Mouse (Mus musculus) ES-E14 (cell line): ENCODE results near the gene Bicdl1. TPM values are rescaled to one million over a fixed set of nuclear protein-coding genes. Genes with fewer than 3 reads are reported as not detected.

Source experiments
- DNase-seq: peaks from one replicate; pipeline ENCODE4 v3.0.0-alpha.2; 2013; ENCODE audit warnings: low read depth, low spot score
- H3K27ac ChIP-seq: 2 replicates; pipeline ENCODE4 v1.5.1; 2012; ENCODE audit warnings: low read depth, mild to moderate bottlenecking, low read length, moderate library complexity, mixed read lengths; ENCODE audit not compliant: poor library complexity, insufficient read depth, severe bottlenecking
- H3K36me3 ChIP-seq: 2 replicates; pipeline ENCODE4 v1.6.1; 2012; ENCODE audit warnings: mild to moderate bottlenecking, low read length, moderate library complexity, mixed read lengths; ENCODE audit not compliant: control insufficient read depth, poor library complexity, insufficient read depth, severe bottlenecking
- H3K4me1 ChIP-seq, 2 experiments: fragments of 150-350 bp in 1 of 2; sonication (generic) in 1 of 2; 2 replicates each; pipeline ENCODE4 v1.6.1; 2012; ENCODE audit warnings: low read length in 2 of 2, mild to moderate bottlenecking in 1 of 2, mixed read lengths in 1 of 2; ENCODE audit not compliant: control insufficient read depth in 2 of 2, insufficient read depth in 2 of 2, poor library complexity in 1 of 2
- H3K4me3 ChIP-seq, 2 experiments: fragments of 150-350 bp in 1 of 2; sonication (generic) in 1 of 2; 2 replicates each; pipeline ENCODE4 v1.5.1; 2012; ENCODE audit warnings: low read length in 2 of 2, low read depth in 1 of 2, mild to moderate bottlenecking in 1 of 2, mixed read lengths in 1 of 2; ENCODE audit not compliant: insufficient read depth in 1 of 2, poor library complexity in 1 of 2, severe bottlenecking in 1 of 2
- H3K9ac ChIP-seq: 2 replicates; pipeline ENCODE4 v1.6.1; 2012; ENCODE audit warnings: low read depth, mild to moderate bottlenecking, low read length, mixed read lengths; ENCODE audit not compliant: poor library complexity, insufficient read depth, severe bottlenecking
- H3K9me3 ChIP-seq: fragments of 150-350 bp; sonication (generic); 2 replicates; pipeline ENCODE4 v1.6.1; 2012; ENCODE audit warnings: low read depth, mild to moderate bottlenecking, low read length; ENCODE audit not compliant: control insufficient read depth, insufficient read depth
- CHD2 ChIP-seq: IDR thresholded peaks from 2 replicates; pipeline ENCODE4 v1.6.1; 2014; ENCODE audit warnings: mild to moderate bottlenecking, low read depth, low read length, inconsistent platforms
- HCFC1 ChIP-seq: IDR thresholded peaks from 2 replicates; pipeline ENCODE4 v1.6.1; 2012; ENCODE audit warnings: low read length, inconsistent platforms, borderline replicate concordance; ENCODE audit not compliant: insufficient read depth
- MAFK ChIP-seq: IDR thresholded peaks from 2 replicates; pipeline ENCODE4 v1.6.1; 2014; ENCODE audit warnings: mild to moderate bottlenecking, low read depth, low read length, inconsistent platforms; ENCODE audit not compliant: insufficient read depth
- ZC3H11A ChIP-seq: IDR thresholded peaks from 2 replicates; pipeline ENCODE4 v1.6.1; 2012; ENCODE audit warnings: low read depth, mild to moderate bottlenecking, inconsistent platforms, low read length, borderline replicate concordance
- ZNF384 ChIP-seq: IDR thresholded peaks from 2 replicates; pipeline ENCODE4 v1.6.1; 2012; ENCODE audit warnings: low read depth, low read length, inconsistent platforms
- in situ Hi-C, 2 experiments: fragments of 600-800 bp; cut with MboI; formaldehyde crosslinking; loops; one replicate each; pipeline ENCODE4 v1.15.1; 2025; ENCODE audit warnings: low sequenced_read_pairs in 2 of 2, inconsistent platforms in 1 of 2; ENCODE audit not compliant: unreplicated experiment in 2 of 2
- total RNA-seq: library from RNA; depleted of rRNA; stranded (reverse); fragments of 300-350 nt; gene quantifications from 2 replicates; pipeline ENCODE4 v1.2.3, GENCODE M21; 2012

The Bicdl1 gene
- total RNA-seq, 1 experiment = 18.5 TPM

DNA sequence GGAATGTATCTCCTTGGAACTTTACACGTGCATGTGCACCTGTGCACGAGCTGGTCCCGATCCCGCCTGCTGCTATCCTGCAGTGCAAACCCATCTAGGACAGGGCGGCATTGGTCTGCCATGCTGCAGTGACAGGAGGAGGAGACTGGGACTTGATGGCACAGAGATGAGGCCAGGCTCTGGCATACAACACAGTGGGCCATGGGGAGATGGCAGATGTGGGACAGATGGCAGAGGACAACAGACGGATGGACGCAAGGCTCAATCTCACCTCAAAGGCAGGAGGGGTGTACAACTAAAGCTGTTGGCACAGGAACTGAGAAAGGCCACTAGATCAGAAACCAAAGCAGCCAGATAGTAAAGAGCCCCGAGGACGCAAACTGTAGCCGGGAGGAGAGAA lies 80.5 kb downstream of the Bicdl1 start:
- Histone ChIP-seq H3K4me3 (no peak overlapping the region), H3K4me1 (peaks cover 0 to 5% of the 10 kb centered on the region in 2 experiments; a peak in 1 of 4 replicates), H3K9ac (no peak overlapping the region), H3K27ac (no peak overlapping the region), H3K9me3 (no peaks in the 10 kb centered on the region), H3K36me3 (peaks cover 14% of the 10 kb centered on the region)
- DNase-seq = no peak
- no peak for TF ChIP-seq ZC3H11A
- no peak for TF ChIP-seq MAFK
- TF ChIP-seq CHD2 = no peak
- no peak for TF ChIP-seq ZNF384
- TF ChIP-seq HCFC1 = no peak
- in situ Hi-C loops = no loop called here

- no peak for TF ChIP-seq HCFC1
- DNase-seq = no peak
- Histone ChIP-seq H3K4me1 (peaks cover 0 to 5% of the 10 kb centered on the region in 2 experiments; a peak in 1 of 4 replicates), H3K9me3 (no peaks in the 10 kb centered on the region), H3K4me3 (no peak overlapping the region), H3K27ac (no peak overlapping the region), H3K9ac (no peak overlapping the region), H3K36me3 (peaks cover 20% of the 10 kb centered on the region)
- in situ Hi-C loops = no loop called here
These were observed 81.7 kb downstream of the Bicdl1 start for GRCm38 (mm10) chr5:115649699-115650098.

DNA sequence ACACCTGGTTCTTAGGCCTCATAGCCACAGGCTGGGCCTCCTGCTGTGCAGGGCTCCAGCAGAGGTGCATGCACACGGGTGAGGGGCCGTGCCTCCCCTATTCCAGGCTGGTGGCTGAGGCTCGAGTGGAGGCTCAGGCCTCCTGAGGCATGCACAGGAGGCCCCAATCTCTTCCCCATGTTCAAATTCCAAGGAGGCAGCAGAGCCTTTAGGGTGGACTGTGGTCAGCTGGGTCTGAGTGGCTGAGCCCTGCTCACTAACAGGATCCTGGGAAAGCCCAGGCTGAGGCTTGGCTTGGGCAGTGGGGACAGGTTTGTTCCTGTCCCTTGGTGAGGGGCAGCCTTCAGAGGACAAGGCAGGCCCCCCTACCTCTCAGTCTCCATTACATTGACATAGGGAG lies 82.5 kb downstream of the Bicdl1 start:
- Histone ChIP-seq H3K4me1 (peaks cover 0 to 2% of the 10 kb centered on the region in 2 experiments; a peak in 1 of 4 replicates), H3K27ac (no peak overlapping the region), H3K9ac (no peak overlapping the region), H3K36me3 (peaks cover 27% of the 10 kb centered on the region), H3K9me3 (no peaks in the 10 kb centered on the region), H3K4me3 (no peak overlapping the region)
- in situ Hi-C loops = no loop called here
- no peak for TF ChIP-seq CHD2
- TF ChIP-seq ZNF384 = no peak
- TF ChIP-seq ZC3H11A = no peak
- no peak for TF ChIP-seq MAFK
- no peak for TF ChIP-seq HCFC1
- DNase-seq = no peak

GRCm38 (mm10) chr5:115644192-115644591 lies 87.2 kb downstream of the Bicdl1 start:
- no peak overlapping the region for H3K4me3 ChIP-seq
- TF ChIP-seq CHD2 (no peak), ZNF384 (no peak), HCFC1 (no peak), MAFK (no peak), ZC3H11A (no peak)
- H3K9me3 ChIP-seq = no peaks in the 10 kb centered on the region
- no peak overlapping the region for H3K27ac ChIP-seq
- no peak for DNase-seq
- H3K36me3 ChIP-seq = peaks cover 59% of the 10 kb centered on the region
- in situ Hi-C loops = no loop called here
- no peaks in the 10 kb centered on the region for H3K4me1 ChIP-seq
- H3K9ac ChIP-seq = no peak overlapping the region

DNA sequence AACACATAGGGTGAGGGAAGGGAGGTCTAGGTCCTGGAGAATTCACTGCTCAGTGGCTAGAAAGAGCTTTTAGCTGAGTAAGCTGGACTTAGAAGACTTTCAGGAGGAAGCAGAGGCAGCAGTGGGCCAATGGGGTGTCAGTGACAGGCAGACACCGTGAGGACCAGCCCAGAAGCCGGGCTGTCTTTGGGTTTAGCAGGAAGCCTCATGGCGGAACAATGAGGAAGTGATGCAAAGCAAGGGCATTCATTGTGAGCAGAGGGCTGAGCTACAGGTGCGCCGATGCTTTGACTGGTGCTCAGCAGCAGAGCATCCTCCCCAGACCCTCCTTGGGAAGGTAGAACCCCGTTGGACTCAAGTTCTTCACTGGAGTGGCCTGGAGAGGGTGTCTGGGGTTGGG lies 95.9 kb downstream of the Bicdl1 start:
- Histone ChIP-seq H3K9me3 (no peaks in the 10 kb centered on the region), H3K9ac (0 out of 2 replicates have a peak overlapping the region, but pooled peaks have one; percentile 15), H3K4me1 (peaks cover 0 to 18% of the 10 kb centered on the region in 2 experiments; a peak in 3 of 4 replicates), H3K36me3 (peaks cover 25% of the 10 kb centered on the region), H3K4me3 (no peak overlapping the region), H3K27ac (no peak overlapping the region)
- TF ChIP-seq ZNF384 (no peak), MAFK (no peak), ZC3H11A (no peak), CHD2 (no peak), HCFC1 (no peak)
- DNase-seq = no peak
- in situ Hi-C loops = no loop called here
